Mouse (Mus musculus): ENCODE data around the gene Gm30191. TPM values are rescaled to one million over a fixed set of nuclear protein-coding genes. Genes with fewer than 3 reads are reported as not detected.
A peak's percentile ranks its signal among the peaks of the same experiment; 100 is the strongest.
"Not testable (repeated sequence)": the region's sequence is repeated elsewhere in the genome, so short reads cannot be mapped to it uniquely, and the experiment has no call there.

The Gm30191 gene
- polyA plus RNA-seq, 1 experiment from 2014 or later: not detected

DNA sequence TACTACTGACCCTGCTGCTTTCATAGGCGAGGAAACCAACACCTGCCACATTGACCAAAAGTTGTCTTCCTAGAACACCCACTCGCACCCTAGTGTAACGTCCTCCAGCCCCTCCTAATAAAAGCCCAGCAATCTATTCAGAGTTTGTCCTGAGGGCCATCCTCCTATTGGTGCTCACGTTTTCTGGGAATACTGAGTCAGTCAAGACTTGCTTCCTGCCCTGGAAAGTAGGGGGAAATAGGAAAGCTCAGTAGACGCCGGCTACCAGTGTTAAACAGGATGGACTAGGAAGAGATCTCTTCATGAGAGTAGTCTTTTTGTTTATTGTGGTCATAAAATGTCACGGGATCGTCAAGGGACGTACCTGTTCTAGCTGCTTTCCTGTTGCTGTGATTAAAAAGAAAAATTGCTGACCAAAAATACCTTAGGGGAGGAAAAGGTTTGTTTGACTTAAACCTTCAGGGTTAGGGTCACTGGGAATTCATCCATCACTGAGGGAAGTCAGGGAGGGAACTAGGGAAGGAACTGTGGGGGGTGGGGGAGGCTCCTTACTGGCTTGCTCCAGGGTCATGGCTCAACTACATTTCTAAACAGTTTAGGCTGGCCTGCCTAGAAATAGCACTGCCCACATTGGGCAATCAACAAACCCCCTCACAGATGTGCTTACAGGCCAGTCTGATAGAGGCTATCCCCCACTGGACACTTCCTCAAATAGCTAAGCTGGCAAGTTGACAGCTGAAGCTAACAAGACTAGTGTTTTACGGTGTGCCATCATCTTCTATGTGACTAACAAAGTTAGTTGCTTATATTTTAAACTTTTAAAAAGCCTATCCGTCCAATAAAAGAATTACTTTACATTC, 41.9 kb downstream of the Gm30191 start:
- H3K4me3 ChIP-seq (replicated peaks): peak overlapping the region; percentile 97

DNA sequence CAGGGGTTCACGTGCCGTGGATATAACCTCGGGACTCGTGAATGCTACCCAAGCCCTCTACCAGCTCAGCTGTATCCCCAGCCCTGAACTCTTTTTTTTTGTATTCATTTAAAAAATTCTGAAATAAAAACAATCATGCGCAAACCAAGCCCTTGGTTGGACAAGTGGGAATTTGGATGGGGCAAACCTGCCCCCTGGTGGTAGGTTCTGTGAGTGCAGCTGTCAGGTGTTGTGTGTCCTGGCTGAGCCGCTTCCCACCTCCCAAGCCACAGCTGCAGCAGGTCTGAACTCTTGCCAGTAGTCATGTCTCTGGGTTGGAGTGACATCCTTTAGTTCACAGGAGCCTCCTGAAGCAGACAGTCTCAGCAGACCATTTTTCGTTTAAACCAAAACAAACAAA, 45.3 kb downstream of the Gm30191 start:
- Histone ChIP-seq H3K27me3 (peaks cover 28% of the 10 kb centered on the region), H3K27ac (replicated peaks) (no peak overlapping the region), H3K9me3 (replicated peaks) (0 out of 2 replicates have a peak, but pooled peaks cover 2% of the 10 kb centered on the region), H3K4me2 (no peak overlapping the region), H3K4me1 (replicated peaks) (peaks cover 17% of the 10 kb centered on the region), H3K9ac (no peak overlapping the region), H3K36me3 (replicated peaks) (no peaks in the 10 kb centered on the region), H3K4me3 (replicated peaks) (no peak overlapping the region)
- WGBS (ENCODE audit: insufficient replicate concordance): 19% methylated on average over 7 of the region's 7 CpGs
- no peak for ATAC-seq (ENCODE audit: insufficient read depth)

More for the DNA sequence above, 41.9 kb downstream of the Gm30191 start:
- no peak for ATAC-seq (ENCODE audit: insufficient read depth)
- Histone ChIP-seq H3K36me3 (replicated peaks) (peaks cover 9% of the 10 kb centered on the region), H3K27me3 (peaks cover 12% of the 10 kb centered on the region), H3K9me3 (replicated peaks) (no peaks in the 10 kb centered on the region), H3K4me1 (replicated peaks) (peaks cover 47% of the 10 kb centered on the region), H3K27ac (replicated peaks) (peak overlapping the region; percentile 99), H3K9ac (peak overlapping the region; percentile 97), H3K4me2 (peak overlapping the region; percentile 92)
- WGBS (ENCODE audit: insufficient replicate concordance): 35% methylated on average over 11 of the region's 11 CpGs

GRCm38 (mm10) chr4:134293061-134293691, 46.4 kb downstream of the Gm30191 start:
- Histone ChIP-seq H3K27ac (replicated peaks) (no peak overlapping the region), H3K4me2 (no peak overlapping the region), H3K9ac (no peak overlapping the region), H3K27me3 (peaks cover 28% of the 10 kb centered on the region), H3K4me1 (replicated peaks) (peaks cover 13% of the 10 kb centered on the region), H3K36me3 (replicated peaks) (no peaks in the 10 kb centered on the region), H3K9me3 (replicated peaks) (0 out of 2 replicates have a peak, but pooled peaks cover 2% of the 10 kb centered on the region), H3K4me3 (replicated peaks) (no peak overlapping the region)
- WGBS (ENCODE audit: insufficient replicate concordance): 59% methylated on average over 18 of the region's 18 CpGs
- ATAC-seq (ENCODE audit: insufficient read depth): no peak

DNA sequence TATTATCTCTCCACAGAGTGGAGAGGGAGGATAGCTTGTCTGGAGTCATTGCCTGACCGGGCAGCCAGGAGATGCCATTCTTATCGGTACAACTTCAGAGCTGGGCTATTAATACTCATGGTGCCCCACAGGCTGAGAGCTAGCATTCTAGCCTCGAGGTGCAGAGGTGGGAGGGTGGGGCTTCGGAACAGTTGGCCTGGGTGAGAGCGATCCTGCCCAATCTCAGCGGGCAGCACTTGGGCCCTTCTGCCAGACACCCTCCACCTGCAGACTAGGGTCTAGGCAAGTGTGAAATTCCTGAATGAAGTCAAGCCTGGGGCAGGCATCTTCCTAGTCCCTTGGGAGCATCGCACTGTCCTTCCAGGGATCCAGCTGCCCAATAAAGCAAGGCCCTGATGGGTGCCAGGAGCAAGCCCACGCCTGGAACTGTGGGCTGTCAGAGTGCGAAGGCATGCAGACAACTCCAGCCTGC, 47.0 kb downstream of the Gm30191 start:
- 0 out of 2 replicates have a peak, but pooled peaks cover 2% of the 10 kb centered on the region for H3K9me3 ChIP-seq (replicated peaks)
- peaks cover 8% of the 10 kb centered on the region for H3K4me1 ChIP-seq (replicated peaks)
- no peak for ATAC-seq (ENCODE audit: insufficient read depth)
- H3K9ac ChIP-seq: no peak overlapping the region
- H3K27me3 ChIP-seq: peaks cover 28% of the 10 kb centered on the region
- no peak overlapping the region for H3K27ac ChIP-seq (replicated peaks)
- no peaks in the 10 kb centered on the region for H3K36me3 ChIP-seq (replicated peaks)
- WGBS (ENCODE audit: insufficient replicate concordance): 50% methylated on average over 9 of the region's 9 CpGs
- no peak overlapping the region for H3K4me2 ChIP-seq
- no peak overlapping the region for H3K4me3 ChIP-seq (replicated peaks)

- H3K9me3 ChIP-seq (replicated peaks); H3K4me1 ChIP-seq (replicated peaks); H3K27ac ChIP-seq (replicated peaks); H3K4me2 ChIP-seq; ATAC-seq (ENCODE audit: insufficient read depth); H3K4me3 ChIP-seq (replicated peaks); H3K36me3 ChIP-seq (replicated peaks); H3K9ac ChIP-seq: not testable (repeated sequence)
- H3K27me3 ChIP-seq: peaks cover 28% of the 10 kb centered on the region
- WGBS (ENCODE audit: insufficient replicate concordance): 61% methylated on average over 4 of the region's 4 CpGs
Observed at GRCm38 (mm10) chr4:134296096-134296495, 49.4 kb downstream of the Gm30191 start.

- Histone ChIP-seq H3K9me3 (replicated peaks) (0 out of 2 replicates have a peak, but pooled peaks cover 2% of the 10 kb centered on the region), H3K27me3 (peaks cover 28% of the 10 kb centered on the region), H3K36me3 (replicated peaks) (no peaks in the 10 kb centered on the region), H3K4me2 (no peak overlapping the region), H3K4me1 (replicated peaks) (peaks cover 5% of the 10 kb centered on the region; the same call in 1 of the 2 replicates), H3K27ac (replicated peaks) (no peak overlapping the region), H3K4me3 (replicated peaks) (no peak overlapping the region), H3K9ac (no peak overlapping the region)
- 76% methylated on average over 4 of the region's 4 CpGs for WGBS (ENCODE audit: insufficient replicate concordance)
- ATAC-seq (ENCODE audit: insufficient read depth): no peak
Observed at GRCm38 (mm10) chr4:134296523-134296922, 49.8 kb downstream of the Gm30191 start.

GRCm38 (mm10) chr4:134297369-134297768, 50.6 kb downstream of the Gm30191 start:
- Histone ChIP-seq H3K9ac (no peak overlapping the region), H3K4me1 (replicated peaks) (no peaks in the 10 kb centered on the region; the same call in 1 of the 2 replicates), H3K27ac (replicated peaks) (no peak overlapping the region), H3K27me3 (peaks cover 28% of the 10 kb centered on the region), H3K4me2 (no peak overlapping the region), H3K4me3 (replicated peaks) (no peak overlapping the region), H3K36me3 (replicated peaks) (no peaks in the 10 kb centered on the region), H3K9me3 (replicated peaks) (0 out of 2 replicates have a peak, but pooled peaks cover 2% of the 10 kb centered on the region)
- 79% methylated on average over 8 of the region's 8 CpGs for WGBS (ENCODE audit: insufficient replicate concordance)
- no peak for ATAC-seq (ENCODE audit: insufficient read depth)

- no peak overlapping the region for H3K4me3 ChIP-seq (replicated peaks)
- no peak for ATAC-seq (ENCODE audit: insufficient read depth)
- H3K4me1 ChIP-seq (replicated peaks): no peaks in the 10 kb centered on the region
- no peak overlapping the region for H3K4me2 ChIP-seq
- H3K27ac ChIP-seq (replicated peaks): no peak overlapping the region
- no peaks in the 10 kb centered on the region for H3K36me3 ChIP-seq (replicated peaks)
- H3K27me3 ChIP-seq: peaks cover 14% of the 10 kb centered on the region
- H3K9ac ChIP-seq: no peak overlapping the region
- 0 out of 2 replicates have a peak, but pooled peaks cover 2% of the 10 kb centered on the region for H3K9me3 ChIP-seq (replicated peaks)
- 56% methylated on average over 19 of the region's 19 CpGs for WGBS (ENCODE audit: insufficient replicate concordance)
Observed at GRCm38 (mm10) chr4:134298626-134299497, 52.1 kb downstream of the Gm30191 start.

DNA sequence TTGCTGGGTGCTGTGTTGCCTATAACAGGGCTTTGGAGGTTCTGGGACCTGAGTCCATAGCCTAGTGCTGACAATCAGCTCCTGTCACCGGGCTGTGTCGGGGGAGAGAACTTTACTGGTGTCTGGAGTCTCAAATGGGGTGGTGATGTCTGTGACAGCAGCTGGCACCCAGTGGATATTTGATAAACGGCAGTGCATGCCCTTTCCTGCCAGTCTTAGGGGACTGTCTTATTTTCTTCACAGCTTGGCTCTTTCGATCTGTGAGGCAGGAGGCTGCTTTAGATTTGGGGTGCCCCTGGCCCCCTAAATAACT, 52.7 kb downstream of the Gm30191 start:
- Histone ChIP-seq H3K4me2 (no peak overlapping the region), H3K4me3 (replicated peaks) (no peak overlapping the region), H3K9me3 (replicated peaks) (0 out of 2 replicates have a peak, but pooled peaks cover 2% of the 10 kb centered on the region), H3K9ac (no peak overlapping the region), H3K36me3 (replicated peaks) (no peaks in the 10 kb centered on the region), H3K4me1 (replicated peaks) (no peaks in the 10 kb centered on the region), H3K27me3 (peaks cover 8% of the 10 kb centered on the region), H3K27ac (replicated peaks) (no peak overlapping the region)
- 38% methylated on average over 4 of the region's 4 CpGs for WGBS (ENCODE audit: insufficient replicate concordance)
- no peak for ATAC-seq (ENCODE audit: insufficient read depth)

Data from liver, embryonic 15.5 days (tissue).